Mouse (Mus musculus): ENCODE data around the gene Pds5b.
"Not testable (repeated sequence)": the region's sequence is repeated elsewhere in the genome, so short reads cannot be mapped to it uniquely, and the experiment has no call there.

Gene Pds5b

DNA sequence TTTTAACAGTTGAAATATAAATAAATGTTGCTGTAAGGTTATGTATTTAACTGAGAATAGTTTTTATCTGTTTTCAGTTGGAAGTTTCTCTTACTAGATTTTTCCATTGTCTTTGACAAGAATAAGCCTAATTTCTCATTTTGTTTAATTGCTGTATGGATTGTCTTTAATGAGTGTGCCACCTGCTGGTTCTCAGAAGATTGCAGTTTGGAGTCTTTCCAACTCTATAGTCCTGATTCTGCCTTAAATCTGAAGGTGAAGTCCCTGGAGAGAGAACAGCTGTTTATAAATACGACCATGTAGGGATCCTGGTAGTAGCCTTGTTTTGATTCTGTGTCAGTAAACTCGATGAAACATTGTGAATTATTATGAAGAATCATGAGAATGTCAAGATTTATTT, 29.2 kb downstream of the Pds5b start:
- DNase-seq (ENCODE audit: low read depth, low spot score) = no peak

DNA sequence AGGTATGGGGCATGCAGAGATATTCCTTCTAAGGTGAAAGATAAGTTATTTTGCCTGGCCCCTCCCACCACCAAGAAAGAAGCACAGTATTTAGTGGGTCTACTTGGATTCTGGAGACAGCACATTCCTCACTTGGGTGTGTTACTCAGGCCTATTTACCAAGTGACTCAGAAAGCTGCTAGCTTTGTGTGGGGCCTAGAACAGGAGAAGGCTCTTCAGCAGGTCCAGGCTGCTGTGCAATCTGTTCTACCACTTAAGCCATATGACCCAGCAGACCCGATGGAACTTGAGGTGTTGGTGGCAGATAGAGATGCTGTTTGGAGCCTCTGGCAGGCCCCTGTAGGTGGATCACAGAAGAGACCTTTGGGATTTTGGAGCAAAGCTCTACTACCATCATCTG, 33.1 kb downstream of the Pds5b start:
- DNase-seq (ENCODE audit: low read depth, low spot score) = not testable (repeated sequence)

DNA sequence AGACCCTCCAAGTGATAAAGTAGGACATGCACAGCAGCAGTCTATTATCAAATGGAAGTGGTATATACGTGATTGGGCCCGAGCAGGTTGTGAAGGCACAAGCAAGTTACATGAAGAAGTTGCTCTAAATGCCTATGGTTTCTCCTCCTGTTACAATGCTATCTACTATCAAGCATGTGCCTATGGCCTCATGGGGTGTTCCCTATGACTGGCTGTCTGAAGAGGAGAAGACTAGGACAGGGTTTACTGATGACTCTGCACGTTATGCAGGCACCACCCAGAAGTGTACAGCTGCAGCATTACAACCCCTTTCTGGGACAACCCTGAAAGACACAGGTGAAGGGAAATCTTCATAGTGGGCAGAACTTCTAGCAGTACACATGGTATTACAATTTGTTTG, 33.6 kb downstream of the Pds5b start:
- not testable (repeated sequence) for DNase-seq (ENCODE audit: low read depth, low spot score)

DNA sequence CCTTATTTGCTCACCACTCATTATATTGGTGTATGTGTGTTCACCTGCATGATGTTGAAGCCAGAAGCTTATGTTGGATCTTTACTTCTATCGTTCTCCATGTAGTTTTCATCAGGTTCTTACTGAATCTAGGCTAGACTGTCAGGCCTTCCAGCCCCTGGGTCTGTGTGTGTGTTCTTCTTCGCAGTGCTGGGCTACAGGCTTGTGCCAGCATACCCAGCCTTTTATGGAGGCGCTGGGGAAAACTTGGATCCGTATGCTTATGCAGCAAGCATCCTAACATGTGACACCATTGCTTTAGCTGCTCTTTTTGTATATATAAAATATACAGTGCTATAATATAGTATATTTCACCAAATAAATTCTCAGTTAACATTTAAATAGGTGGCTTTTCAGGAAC, 38.0 kb downstream of the Pds5b start:
- DNase-seq (ENCODE audit: low read depth, low spot score) = no peak

DNA sequence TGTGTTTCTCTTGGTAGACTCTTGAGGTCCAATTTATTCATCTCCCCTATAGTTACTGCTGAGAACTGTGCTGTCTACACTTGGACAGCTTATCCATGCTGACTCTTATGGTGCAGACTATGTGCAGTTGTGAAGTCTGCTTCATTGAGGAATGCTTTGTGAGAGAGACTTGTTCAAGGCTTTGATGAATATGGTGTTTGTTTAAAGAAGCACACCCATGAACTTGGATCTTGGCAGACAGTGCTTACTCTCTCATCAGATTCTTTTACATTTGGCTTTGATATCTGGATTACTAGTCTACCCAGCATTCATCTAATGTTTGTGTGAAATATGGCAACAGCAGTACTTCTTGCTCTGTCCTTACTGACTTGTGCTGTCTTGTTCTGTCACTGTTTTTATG, 39.9 kb downstream of the Pds5b start:
- DNase-seq (ENCODE audit: low read depth, low spot score) = no peak

DNA sequence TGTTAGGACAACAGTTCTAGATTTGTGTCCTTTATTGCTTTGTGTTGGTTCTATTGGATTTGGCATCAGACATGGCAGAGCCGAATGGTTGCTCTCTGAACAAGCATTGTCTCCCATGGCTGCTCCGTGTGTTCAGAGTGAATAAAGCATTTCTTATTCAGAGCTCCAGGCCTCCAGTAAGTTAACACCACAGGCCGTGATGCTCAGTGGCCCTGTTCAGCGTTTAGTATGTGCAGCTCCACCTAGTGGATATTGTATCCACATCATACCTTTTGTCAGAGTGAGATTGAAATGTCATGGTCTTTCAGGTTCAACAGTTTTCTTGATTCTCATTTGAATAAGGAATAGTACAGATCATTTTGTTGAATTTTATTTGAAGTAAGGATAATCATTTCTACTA, 44.2 kb downstream of the Pds5b start:
- DNase-seq (ENCODE audit: low read depth, low spot score) = no peak

DNA sequence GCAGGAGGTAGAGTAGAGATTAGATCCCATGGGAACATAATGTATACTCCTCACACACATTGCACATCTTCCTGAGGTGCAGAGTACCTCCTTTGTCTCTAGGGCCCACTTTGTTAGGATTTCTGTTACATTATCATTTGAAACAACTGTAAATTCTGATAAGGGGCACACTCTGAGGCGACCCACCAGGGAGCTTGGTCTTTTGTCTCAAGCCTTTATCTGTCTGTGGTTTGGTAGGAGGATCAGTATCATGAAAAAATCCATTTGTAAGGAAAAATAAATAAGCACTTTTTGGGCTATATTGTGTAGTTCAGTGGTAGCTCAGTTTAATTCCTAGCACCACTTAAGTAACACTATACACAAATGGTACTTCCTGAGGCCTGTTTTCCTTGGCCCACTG, 51.1 kb downstream of the Pds5b start:
- DNase-seq (ENCODE audit: low read depth, low spot score) = no peak

DNA sequence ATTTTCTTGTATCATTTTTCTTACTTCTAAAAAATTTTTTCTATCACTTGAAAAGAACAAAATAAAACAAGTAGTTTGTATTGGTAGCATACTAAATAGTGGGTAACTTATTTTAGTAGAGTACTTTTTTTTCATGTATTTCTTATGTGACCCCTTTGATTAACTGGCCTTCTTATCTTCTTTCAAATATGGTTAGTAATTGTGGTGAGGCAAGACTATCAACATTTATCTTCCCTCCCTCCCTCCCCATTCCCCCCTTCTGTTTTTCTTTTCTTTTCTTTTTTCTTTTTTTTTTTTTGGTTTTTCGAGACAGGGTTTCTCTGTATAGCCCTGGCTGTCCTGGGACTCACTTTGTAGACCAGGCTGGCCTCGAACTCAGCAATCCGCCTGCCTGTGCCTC, 63.5 kb downstream of the Pds5b start:
- DNase-seq (ENCODE audit: low read depth, low spot score) = not testable (repeated sequence)

DNA sequence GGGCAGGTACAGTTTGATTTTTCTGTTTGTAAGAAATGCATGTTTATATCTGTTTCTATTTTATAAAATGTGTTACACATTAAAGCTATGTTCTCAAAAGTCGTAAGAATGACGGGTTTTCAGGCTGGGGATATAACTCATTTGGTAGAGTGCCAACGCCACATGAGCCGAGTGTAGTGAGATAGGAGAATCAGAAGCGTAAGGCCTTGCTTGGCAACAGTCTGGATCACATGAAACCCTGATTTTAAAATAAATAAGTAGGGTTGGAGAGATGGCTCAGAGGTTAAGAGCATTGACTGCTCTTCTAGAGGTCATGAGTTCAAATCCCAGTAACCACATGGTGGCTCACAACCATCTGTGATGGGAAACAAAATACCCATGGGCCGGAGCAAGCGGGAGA, 65.8 kb downstream of the Pds5b start:
- no peak for DNase-seq (ENCODE audit: low read depth, low spot score)

DNA sequence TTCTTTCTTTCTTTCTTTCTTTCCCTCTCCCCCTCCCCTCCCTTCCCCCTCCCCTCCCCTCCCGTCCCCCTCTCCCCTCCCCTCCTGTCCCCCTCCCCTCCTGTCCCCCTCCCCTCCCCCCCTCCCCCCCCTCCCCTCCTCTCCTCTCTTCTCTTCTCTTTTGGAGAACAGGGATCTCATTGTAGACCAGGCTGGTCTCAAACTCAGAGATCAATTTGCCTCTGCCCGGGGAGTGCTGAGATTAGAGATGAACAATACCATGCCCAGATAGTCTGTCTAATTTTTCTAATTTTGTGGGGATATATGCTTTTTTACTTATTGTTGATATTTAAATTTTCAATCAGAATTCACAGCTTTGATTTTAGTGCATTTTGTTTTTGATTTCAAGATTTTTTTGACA, 67.1 kb downstream of the Pds5b start:
- DNase-seq (ENCODE audit: low read depth, low spot score) = no peak

DNA sequence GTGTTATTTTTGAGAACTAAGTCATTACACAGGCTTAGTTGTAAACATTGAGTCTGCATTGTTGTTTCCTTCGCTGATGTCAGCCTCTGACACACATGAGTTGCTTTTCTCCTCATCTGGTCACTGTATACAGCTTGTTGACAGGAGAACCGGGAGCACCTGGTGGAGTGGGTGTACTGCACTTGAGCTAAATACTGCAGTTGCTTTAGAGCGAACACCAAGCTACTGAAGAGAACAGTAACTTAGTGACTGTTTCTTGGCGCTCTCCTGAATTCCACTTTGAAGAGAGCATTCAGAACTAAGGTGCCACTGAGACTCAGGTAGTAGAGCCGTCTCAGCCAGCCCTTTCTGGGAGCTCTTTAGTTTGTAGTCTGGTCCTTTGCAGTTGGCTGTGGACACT, 83.1 kb downstream of the Pds5b start:
- DNase-seq (ENCODE audit: low read depth, low spot score) = no peak

DNA sequence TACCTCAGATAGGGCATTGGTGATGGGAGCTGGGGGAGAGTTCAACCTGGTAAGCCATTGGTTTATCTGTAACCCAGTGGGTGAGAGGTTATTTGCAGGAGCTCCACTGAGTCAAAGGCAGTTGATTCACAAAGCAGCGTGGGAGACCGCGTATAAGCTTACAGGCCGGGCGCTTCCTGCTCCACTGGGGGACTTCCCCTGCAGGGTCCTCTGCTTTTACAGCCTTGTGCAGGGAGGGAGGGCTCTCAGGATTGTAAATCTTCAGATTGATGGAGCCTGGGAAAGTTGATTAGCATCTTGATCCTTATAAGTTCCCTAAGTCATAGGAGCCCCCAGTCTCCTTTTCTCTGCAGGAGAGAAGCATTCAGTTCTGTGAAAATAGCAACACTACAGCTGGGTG, 98.9 kb downstream of the Pds5b start:
- DNase-seq (ENCODE audit: low read depth, low spot score) = no peak

DNA sequence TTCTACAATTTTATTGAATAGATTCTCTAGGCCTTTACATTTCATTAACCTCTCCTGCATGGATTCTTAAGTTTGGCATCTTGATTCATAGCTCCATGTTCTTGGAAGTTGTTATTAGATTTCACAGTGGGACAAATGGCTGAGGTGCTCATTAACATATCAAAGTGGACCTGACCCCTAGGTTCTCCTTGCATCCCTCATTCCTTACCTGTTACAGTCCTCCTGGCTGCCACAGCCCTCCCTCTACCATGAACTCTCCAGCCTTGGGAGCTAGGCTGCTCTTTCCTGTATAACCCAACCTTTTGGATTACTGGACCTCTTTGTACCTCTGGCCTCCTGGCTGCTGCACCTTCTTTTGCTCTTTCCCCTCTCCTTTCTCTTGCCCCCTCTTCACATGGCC, 99.5 kb downstream of the Pds5b start:
- no peak for DNase-seq (ENCODE audit: low read depth, low spot score)

DNA sequence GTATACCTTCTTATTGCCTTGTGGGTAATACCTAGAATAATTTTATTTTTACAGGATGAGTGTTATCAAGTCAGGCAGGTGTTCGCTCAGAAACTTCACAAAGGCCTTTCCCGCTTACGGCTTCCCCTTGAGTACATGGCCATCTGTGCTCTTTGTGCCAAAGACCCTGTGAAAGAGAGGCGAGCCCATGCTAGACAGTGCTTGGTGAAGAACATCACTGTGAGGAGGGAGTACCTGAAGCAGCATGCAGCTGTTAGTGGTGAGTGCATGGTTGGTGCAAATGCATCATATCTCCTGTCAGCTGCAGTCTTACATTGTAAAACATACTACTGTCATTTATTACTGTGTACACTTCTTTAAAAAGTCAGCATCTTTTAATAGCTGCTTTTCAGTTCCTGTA, 114.7 kb downstream of the Pds5b start:
- no peak for DNase-seq (ENCODE audit: low read depth, low spot score)

DNA sequence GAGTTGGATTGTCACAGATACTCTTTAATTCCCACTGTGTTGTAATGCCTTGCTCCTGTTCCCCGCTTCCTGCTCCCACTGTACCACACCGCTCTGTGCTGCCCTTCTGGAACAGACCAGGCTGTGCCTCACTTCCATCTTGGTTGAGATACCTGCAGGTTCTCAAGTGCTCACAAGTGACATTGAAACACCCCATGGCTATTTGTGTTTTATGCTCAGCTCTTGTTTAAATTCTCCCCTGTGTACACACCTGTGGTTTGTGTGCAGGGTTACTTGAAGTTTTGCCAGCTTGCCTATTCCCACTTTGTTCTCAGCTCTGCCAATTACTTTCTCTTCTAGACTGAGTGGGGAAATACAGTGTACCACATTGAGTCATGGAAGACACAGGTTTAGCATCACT, 115.5 kb downstream of the Pds5b start:
- no peak for DNase-seq (ENCODE audit: low read depth, low spot score)

DNA sequence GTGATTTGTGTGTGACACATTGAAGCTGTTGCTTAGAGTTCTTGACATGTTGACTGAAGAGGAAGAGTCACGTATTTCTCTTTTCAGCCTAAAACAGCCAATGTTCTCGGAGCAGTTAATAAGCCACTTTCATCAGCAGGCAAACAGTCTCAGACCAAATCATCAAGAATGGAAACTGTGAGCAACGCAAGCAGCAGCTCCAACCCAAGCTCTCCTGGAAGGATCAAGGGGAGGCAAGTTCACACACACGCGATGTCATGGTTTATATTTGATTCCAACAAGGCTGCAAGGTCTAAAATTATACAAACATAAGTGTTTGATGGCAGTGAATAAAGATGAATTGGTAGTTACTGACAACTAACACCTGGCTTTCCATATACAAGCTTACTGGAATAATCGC, 120.6 kb downstream of the Pds5b start:
- no peak for DNase-seq (ENCODE audit: low read depth, low spot score)

DNA sequence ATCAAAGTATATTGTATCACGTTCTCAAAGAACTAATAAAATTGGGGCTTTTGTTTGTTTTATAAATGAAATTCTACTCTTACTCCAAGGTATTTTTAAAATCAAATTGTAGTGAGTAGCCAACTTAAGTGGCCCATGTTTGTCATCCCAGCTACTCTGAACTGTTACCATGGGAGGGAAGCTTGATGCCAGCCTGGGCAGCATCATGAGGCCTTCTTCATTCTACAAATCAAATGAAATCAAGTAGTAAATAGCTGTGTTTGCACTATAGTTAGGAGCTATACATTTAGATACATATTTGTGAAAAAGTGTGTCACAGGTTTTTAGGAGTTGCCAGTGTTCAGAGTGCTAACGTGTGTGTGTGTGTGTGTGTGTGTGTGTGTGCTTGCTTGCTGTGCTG, 126.5 kb downstream of the Pds5b start:
- no peak for DNase-seq (ENCODE audit: low read depth, low spot score)

DNA sequence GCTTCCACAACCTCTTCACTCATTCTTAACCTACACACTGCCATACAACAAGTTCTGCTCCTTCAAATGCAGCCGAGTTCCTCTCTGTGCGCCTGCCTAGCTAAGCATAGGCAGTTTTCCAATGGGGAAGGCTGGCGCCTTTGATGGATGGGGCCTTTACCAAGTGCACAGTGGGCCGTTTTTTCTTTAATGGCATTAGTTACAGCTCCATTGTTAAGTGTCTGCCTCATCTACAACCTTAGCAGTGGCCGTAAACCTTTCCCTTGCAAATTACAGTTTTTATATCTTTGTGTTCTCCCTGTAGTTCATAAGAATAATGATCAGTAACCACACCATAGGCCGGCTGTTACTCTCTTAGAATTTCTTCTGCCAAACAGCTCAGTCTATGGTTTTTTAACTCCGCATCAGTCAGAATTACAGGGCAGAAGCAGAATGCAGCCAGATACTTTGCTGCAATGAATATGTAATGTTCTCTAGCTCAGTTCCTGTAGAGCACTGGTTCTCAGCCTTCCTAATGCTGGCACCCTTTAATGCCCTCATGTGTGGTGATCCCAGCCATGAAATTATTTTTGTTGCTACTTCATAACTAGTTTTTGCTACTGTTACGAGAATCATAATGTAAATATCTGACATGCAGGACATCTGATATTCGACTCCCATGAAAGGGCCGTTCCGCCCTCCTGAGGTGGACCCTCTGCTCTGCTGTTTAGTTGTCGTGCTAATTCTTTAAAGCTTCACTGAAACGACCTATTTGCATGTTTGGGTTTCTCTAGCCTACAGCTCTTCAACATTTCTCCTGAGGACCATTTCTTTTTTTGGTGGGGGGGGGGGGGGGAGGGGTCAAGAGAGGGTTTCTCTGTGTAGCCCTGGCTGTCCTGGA, 140.8 kb downstream of the Pds5b start:
- DNase-seq (ENCODE audit: low read depth, low spot score) = no peak

DNA sequence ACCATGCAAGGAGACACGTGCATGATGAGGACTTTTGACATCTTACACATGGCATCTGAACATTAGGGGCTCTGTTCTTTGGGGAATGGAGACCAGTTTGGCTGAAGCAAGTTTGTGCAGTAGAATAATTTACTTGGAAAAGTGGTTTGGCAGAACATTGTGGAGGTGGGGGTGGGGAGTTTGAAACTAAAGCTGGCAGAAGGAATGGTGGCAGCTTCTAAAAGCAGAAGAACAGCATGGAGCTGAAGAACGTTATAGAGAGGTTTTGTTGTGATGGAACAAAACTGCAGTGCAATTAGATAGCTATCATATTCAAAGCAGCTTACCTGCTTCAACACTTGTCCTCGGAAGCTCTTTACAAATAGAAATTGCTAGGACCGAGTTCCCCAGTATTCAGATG, 141.9 kb downstream of the Pds5b start:
- DNase-seq (ENCODE audit: low read depth, low spot score) = no peak

DNA sequence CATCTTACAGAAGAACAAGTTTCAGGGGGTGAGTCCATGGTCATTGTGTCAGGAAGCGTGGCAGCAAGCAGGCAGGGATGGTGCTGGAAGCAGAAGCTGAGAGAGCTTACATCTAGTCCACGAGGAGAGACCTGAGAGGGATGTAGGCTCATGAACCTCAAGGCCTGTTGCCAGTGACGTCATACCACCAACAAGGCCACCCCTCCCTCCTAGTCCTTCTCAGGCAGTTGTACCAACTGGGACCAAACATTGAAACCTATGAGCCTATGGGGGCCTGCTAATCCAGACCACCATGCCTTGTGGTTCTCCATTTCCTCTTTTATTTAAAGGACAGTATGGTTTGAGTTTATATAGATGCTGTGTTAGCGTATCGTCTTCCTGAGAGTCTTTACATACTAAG, 143.2 kb downstream of the Pds5b start:
- DNase-seq (ENCODE audit: low read depth, low spot score) = no peak

DNA sequence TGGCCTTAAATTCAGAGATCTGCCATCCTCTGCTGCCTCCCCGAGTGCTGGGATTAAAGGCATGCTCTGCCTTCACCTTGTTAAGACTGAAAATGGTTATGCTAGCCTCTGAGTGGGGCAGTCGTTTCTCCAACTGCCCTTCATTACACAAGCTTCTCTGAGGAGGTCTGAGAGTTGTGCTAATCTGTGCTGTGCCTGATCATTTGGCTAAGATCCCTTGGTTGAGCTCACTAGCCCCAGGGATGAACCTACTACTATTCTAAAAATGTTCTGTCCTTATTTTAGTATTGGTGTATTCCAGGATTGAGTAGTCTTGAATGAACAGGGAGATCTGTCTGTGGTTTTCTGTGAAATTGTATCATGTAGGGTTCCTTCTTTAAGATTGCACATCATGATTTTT, 144.5 kb downstream of the Pds5b start:
- no peak for DNase-seq (ENCODE audit: low read depth, low spot score)

DNA sequence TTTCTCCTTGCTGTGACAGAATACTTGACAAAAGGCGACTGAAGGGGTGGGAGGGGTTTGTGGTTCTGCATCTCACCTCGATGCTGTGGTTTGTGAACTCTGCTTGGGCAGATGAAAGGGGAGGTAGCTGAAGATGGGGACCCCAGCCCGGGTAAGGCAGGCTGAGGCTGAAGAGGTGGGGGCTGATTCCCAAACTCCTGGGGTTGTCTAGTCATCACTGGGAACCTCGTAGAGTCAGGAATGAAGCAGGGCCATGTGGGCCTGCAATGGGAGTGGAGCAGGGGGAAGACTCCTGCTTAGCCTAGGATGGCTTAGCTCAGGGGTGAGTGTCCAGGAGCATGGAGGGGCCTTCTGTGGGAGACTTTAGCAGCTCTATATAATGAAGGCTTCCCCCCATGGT, 145.3 kb downstream of the Pds5b start:
- no peak for DNase-seq (ENCODE audit: low read depth, low spot score)

DNA sequence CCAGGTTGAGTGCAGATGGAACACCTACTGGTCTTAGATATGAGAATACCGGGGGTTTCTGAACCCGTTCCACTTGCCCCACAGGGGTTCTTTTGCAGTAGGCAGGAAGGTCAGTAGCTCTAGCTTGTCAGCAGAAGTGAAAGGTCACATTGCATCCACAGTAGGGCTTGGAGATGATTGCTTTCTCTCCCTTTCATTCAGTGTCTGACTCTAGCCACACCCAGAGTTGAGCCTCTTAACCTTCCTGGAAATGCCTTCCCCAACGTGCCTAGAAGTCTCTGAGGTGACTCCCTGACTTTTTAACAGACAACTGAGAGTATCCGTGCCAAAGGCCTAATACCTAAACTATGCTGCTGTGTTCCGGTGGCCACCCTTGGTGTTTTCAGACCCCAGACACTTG, 146.0 kb downstream of the Pds5b start:
- DNase-seq (ENCODE audit: low read depth, low spot score) = no peak

DNA sequence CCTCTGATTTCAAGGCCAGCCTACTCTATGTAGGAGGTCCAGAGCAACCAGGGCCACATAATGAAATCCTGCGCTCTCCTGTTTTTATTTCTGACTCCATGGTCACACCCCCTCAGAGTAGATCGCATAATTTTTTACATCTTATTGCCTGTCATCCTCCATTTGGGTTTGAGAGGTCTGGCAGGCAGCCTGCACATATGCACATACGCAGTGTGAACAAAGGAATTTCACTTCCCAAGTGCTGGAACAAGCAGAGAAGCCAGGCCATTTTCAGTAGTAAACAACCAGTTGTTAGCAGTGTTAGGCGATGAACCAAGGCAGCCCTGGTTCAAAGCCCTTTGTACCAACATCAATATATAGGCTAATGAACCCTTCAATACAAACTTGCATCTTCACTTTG, 147.6 kb downstream of the Pds5b start:
- no peak for DNase-seq (ENCODE audit: low read depth, low spot score)

Measured in brain, embryonic 18.5 days (tissue).